Mouse (Mus musculus) heart, adult 10 weeks (tissue): Measurements from ENCODE around the gene Palmd. TPM values are rescaled to one million over a fixed set of nuclear protein-coding genes. Genes with fewer than 3 reads are reported as not detected.

Source experiments
- polyA plus RNA-seq: library from polyadenylated mRNA; stranded (reverse); fragments of 350-450 nt; fragmentation: Illumina TruSeq; extraction: RNeasy Lipid Tissue Mini Kit (QIAGEN cat#74804); gene quantifications from one replicate; pipeline ENCODE4 v1.2.3, GENCODE M21; 2014; ENCODE audit warnings: low read depth, low replicate concordance

Gene Palmd
- polyA plus RNA-seq: 60.4 TPM

GRCm38 (mm10) chr3:116968540-116968997 lies at the start of gene Palmd:
TSS of gene Palmd (minus strand) at chr3:116968987.

GRCm38 (mm10) chr3:116967967-116968366 lies 820 bp downstream of the Palmd start, which contains the start of gene 4930455H04Rik:
TSS of gene 4930455H04Rik (plus strand) at chr3:116968267.

Other genes starting within 250 kb of the Palmd start
- 106 TPM for gene Agl, start 160.8 kb downstream of the Palmd start, polyA plus RNA-seq
- 2.7 TPM for gene Frrs1, start 109.5 kb downstream of the Palmd start, polyA plus RNA-seq
- not detected for gene 4930455H04Rik, start 720 bp downstream of the Palmd start, polyA plus RNA-seq